Mouse (Mus musculus): ENCODE data around the gene Rbck1. TPM values are rescaled to one million over a fixed set of nuclear protein-coding genes. Genes with fewer than 3 reads are reported as not detected.

The Rbck1 gene
- polyA plus RNA-seq, 1 experiment from 2014 or later = 67.9 TPM

GRCm38 (mm10) chr2:152313926-152314325 lies 18.5 kb downstream of the Rbck1 start:
- H3K4me3 ChIP-seq (ENCODE audit: low read depth, low read length) = no peak overlapping the region
- H3K4me2 ChIP-seq (replicated peaks; ENCODE audit: low read depth, low read length) = no peak overlapping the region
- DNase-seq (ENCODE audit: low spot score) = no peak
- no peak overlapping the region for H3K9ac ChIP-seq (replicated peaks; ENCODE audit: low read depth)
- no peaks in the 10 kb centered on the region for H3K4me1 ChIP-seq (ENCODE audit: insufficient read depth, low read depth, low read length)
- H3K27me3 ChIP-seq (replicated peaks; ENCODE audit: insufficient read depth, low read length) = no peaks in the 10 kb centered on the region
- WGBS = 90% methylated on average over 6 of the region's 6 CpGs
- H3K36me3 ChIP-seq (ENCODE audit: insufficient read depth, low read length) = peaks cover 52% of the 10 kb centered on the region
- no peaks in the 10 kb centered on the region for H3K9me3 ChIP-seq (ENCODE audit: low read length)
- no peak for ATAC-seq
- TF ChIP-seq EP300 (IDR thresholded peaks at IDR 0.05) (no peak), CTCF (IDR thresholded peaks at IDR 0.05) (no peak)
- no peak overlapping the region for H3K27ac ChIP-seq (ENCODE audit: low read length)

DNA sequence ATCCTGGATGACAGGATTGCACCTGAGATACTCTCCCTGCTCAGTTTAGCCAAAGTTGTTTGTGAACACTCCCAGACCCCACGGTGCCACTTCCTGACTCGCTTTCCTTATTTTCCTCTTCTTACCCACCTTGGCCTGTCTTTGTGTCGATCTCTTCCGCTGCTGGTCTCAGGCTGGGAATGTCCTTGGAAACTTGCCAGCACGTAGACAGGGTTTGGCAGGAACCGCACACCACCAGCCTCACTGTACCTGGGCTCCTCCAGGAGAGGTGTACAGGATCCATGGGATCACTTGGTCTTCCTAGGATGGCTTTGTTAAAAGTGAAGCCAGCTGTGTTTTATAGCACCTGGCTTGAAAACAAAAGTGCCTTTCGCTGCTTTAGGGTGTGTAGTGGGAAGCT lies 19.5 kb downstream of the Rbck1 start:
- peaks cover 52% of the 10 kb centered on the region for H3K36me3 ChIP-seq (ENCODE audit: insufficient read depth, low read length)
- DNase-seq (ENCODE audit: low spot score) (no peak), ATAC-seq (no peak)
- no peak for TF ChIP-seq CTCF (IDR thresholded peaks at IDR 0.05)
- TF ChIP-seq EP300 (IDR thresholded peaks at IDR 0.05) = no peak
- no peaks in the 10 kb centered on the region for H3K27me3 ChIP-seq (replicated peaks; ENCODE audit: insufficient read depth, low read length)
- H3K4me3 ChIP-seq (ENCODE audit: low read depth, low read length) = no peak overlapping the region
- H3K4me2 ChIP-seq (replicated peaks; ENCODE audit: low read depth, low read length) = no peak overlapping the region
- H3K9me3 ChIP-seq (ENCODE audit: low read length) = no peaks in the 10 kb centered on the region
- no peaks in the 10 kb centered on the region for H3K4me1 ChIP-seq (ENCODE audit: insufficient read depth, low read depth, low read length)
- 43% methylated on average over 7 of the region's 7 CpGs for WGBS
- no peak overlapping the region for H3K27ac ChIP-seq (ENCODE audit: low read length)
- H3K9ac ChIP-seq (replicated peaks; ENCODE audit: low read depth) = no peak overlapping the region

GRCm38 (mm10) chr2:152307186-152307585 lies 25.3 kb downstream of the Rbck1 start:
- no peaks in the 10 kb centered on the region for H3K9me3 ChIP-seq (ENCODE audit: low read length)
- WGBS = 90% methylated on average over 3 of the region's 3 CpGs
- DNase-seq (ENCODE audit: low spot score) = no peak

GRCm38 (mm10) chr2:152305480-152305879 lies 27.0 kb downstream of the Rbck1 start:
- WGBS = 89% methylated on average over 6 of the region's 6 CpGs
- Histone ChIP-seq H3K27ac (ENCODE audit: low read length) (no peak overlapping the region), H3K4me2 (replicated peaks; ENCODE audit: low read depth, low read length) (no peak overlapping the region), H3K4me3 (ENCODE audit: low read depth, low read length) (no peak overlapping the region), H3K36me3 (ENCODE audit: insufficient read depth, low read length) (peaks cover 28% of the 10 kb centered on the region), H3K9ac (replicated peaks; ENCODE audit: low read depth) (no peak overlapping the region), H3K9me3 (ENCODE audit: low read length) (no peaks in the 10 kb centered on the region), H3K27me3 (replicated peaks; ENCODE audit: insufficient read depth, low read length) (no peaks in the 10 kb centered on the region), H3K4me1 (ENCODE audit: insufficient read depth, low read depth, low read length) (no peaks in the 10 kb centered on the region)
- TF ChIP-seq CTCF (IDR thresholded peaks at IDR 0.05) (no peak), EP300 (IDR thresholded peaks at IDR 0.05) (no peak)
- DNase-seq (ENCODE audit: low spot score) = no peak
- ATAC-seq = no peak

More at GRCm38 (mm10) chr2:152307186-152307585, 25.3 kb downstream of the Rbck1 start:
- no peaks in the 10 kb centered on the region for H3K27me3 ChIP-seq (replicated peaks; ENCODE audit: insufficient read depth, low read length)
- ATAC-seq = no peak
- no peak overlapping the region for H3K9ac ChIP-seq (replicated peaks; ENCODE audit: low read depth)
- no peak for TF ChIP-seq EP300 (IDR thresholded peaks at IDR 0.05)
- TF ChIP-seq CTCF (IDR thresholded peaks at IDR 0.05) = no peak
- H3K27ac ChIP-seq (ENCODE audit: low read length) = no peak overlapping the region
- H3K4me3 ChIP-seq (ENCODE audit: low read depth, low read length) = no peak overlapping the region
- no peak overlapping the region for H3K4me2 ChIP-seq (replicated peaks; ENCODE audit: low read depth, low read length)
- H3K36me3 ChIP-seq (ENCODE audit: insufficient read depth, low read length) = peaks cover 43% of the 10 kb centered on the region
- H3K4me1 ChIP-seq (ENCODE audit: insufficient read depth, low read depth, low read length) = no peaks in the 10 kb centered on the region

- no peaks in the 10 kb centered on the region for H3K4me1 ChIP-seq (ENCODE audit: insufficient read depth, low read depth, low read length)
- peaks cover 23% of the 10 kb centered on the region for H3K36me3 ChIP-seq (ENCODE audit: insufficient read depth, low read length)
- H3K4me2 ChIP-seq (replicated peaks; ENCODE audit: low read depth, low read length) = no peak overlapping the region
- H3K4me3 ChIP-seq (ENCODE audit: low read depth, low read length) = no peak overlapping the region
- H3K9me3 ChIP-seq (ENCODE audit: low read length) = no peaks in the 10 kb centered on the region
- no peak overlapping the region for H3K27ac ChIP-seq (ENCODE audit: low read length)
- TF ChIP-seq CTCF (IDR thresholded peaks at IDR 0.05) (no peak), EP300 (IDR thresholded peaks at IDR 0.05) (no peak)
- H3K27me3 ChIP-seq (replicated peaks; ENCODE audit: insufficient read depth, low read length) = no peaks in the 10 kb centered on the region
- ATAC-seq = no peak
- H3K9ac ChIP-seq (replicated peaks; ENCODE audit: low read depth) = no peak overlapping the region
- no peak for DNase-seq (ENCODE audit: low spot score)
- 57% methylated on average over 5 of the region's 5 CpGs for WGBS
Measured at GRCm38 (mm10) chr2:152303781-152304180, 28.7 kb downstream of the Rbck1 start.

DNA sequence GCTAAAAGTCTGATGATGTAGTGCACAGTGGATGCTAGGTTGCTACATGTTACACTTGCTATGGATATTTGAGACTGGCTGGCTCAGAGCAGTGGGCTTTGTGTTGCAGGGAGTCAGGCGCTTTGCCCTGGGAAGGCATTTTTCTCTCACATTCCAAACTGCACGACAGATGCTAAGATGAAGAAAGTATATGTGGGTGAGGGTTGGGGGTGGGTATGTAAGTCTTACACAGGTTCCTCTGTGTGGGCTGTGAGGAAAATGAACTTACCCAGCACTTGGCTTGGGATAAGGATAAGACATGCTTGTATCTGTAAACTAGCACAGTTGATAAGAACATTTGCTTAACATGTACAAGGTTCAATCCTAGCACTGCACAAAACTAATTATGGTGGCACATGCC lies 29.6 kb downstream of the Rbck1 start:
- TF ChIP-seq EP300 (IDR thresholded peaks at IDR 0.05) (no peak), CTCF (IDR thresholded peaks at IDR 0.05) (no peak)
- Histone ChIP-seq H3K36me3 (ENCODE audit: insufficient read depth, low read length) (peaks cover 16% of the 10 kb centered on the region), H3K4me3 (ENCODE audit: low read depth, low read length) (no peak overlapping the region), H3K9me3 (ENCODE audit: low read length) (no peaks in the 10 kb centered on the region), H3K9ac (replicated peaks; ENCODE audit: low read depth) (no peak overlapping the region), H3K27me3 (replicated peaks; ENCODE audit: insufficient read depth, low read length) (no peaks in the 10 kb centered on the region), H3K4me2 (replicated peaks; ENCODE audit: low read depth, low read length) (no peak overlapping the region), H3K4me1 (ENCODE audit: insufficient read depth, low read depth, low read length) (no peaks in the 10 kb centered on the region; the same call in 1 of the 2 replicates), H3K27ac (ENCODE audit: low read length) (no peak overlapping the region)
- WGBS = 80% methylated on average over 2 of the region's 2 CpGs
- ATAC-seq (no peak), DNase-seq (ENCODE audit: low spot score) (no peak)

DNA sequence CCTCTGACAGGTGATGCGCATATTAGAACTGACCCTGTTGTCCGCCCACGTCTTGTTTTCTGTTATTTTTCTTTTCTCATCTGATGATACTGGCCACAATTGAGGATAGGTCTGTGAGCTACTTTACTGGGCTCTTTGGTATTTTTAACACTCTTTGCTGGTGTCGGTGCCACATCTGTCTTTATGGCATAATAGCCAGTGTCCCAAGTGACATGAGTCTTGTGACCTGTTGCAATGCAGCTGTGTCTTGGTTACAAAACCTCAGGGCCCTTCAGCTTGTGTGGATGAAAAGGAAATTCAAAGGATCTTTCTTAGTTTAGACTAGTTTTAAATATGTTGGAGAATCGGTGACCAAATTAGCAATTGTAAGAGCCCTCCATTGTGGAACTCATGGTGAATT lies 37.9 kb downstream of the Rbck1 start:
- no peak for ATAC-seq
- peak overlapping the region; percentile 92; the same call in 1 of the 2 replicates for H3K27ac ChIP-seq (ENCODE audit: low read length)
- DNase-seq (ENCODE audit: low spot score) = peak; percentile 61
- H3K36me3 ChIP-seq (ENCODE audit: insufficient read depth, low read length) = no peaks in the 10 kb centered on the region
- no peaks in the 10 kb centered on the region for H3K27me3 ChIP-seq (replicated peaks; ENCODE audit: insufficient read depth, low read length)
- WGBS = 23% methylated on average over 5 of the region's 5 CpGs
- H3K4me2 ChIP-seq (replicated peaks; ENCODE audit: low read depth, low read length) = peak overlapping the region; percentile 72
- H3K9ac ChIP-seq (replicated peaks; ENCODE audit: low read depth) = peak overlapping the region; percentile 90; the same call in 1 of the 2 replicates
- H3K4me1 ChIP-seq (ENCODE audit: insufficient read depth, low read depth, low read length) = peaks cover 13% of the 10 kb centered on the region
- no peaks in the 10 kb centered on the region for H3K9me3 ChIP-seq (ENCODE audit: low read length)
- H3K4me3 ChIP-seq (ENCODE audit: low read depth, low read length) = peak overlapping the region; percentile 87
- TF ChIP-seq EP300 (IDR thresholded peaks at IDR 0.05) (0 out of 2 replicates have a peak, but pooled peaks have one; percentile 14), CTCF (IDR thresholded peaks at IDR 0.05) (no peak)
